Mouse (Mus musculus) hindbrain, postnatal 0 days (tissue): ENCODE measurements at regions not wholly inside any gene's neighbourhood (a gene's known extent, or its start where the extent isn't known, plus 50 kb on each side); places are given as distances from the start of the nearest gene placed in this dataset.
A peak's percentile ranks its signal among the peaks of the same experiment; 100 is the strongest.

Experiments
- ATAC-seq: fragments of 200-750 bp; cut with Nextera tagmentation; 2 replicates; pipeline ENCODE4 v1.8.0; 2017; ENCODE audit warnings: mild to moderate bottlenecking, moderate TSS enrichment, moderate library complexity
- DNase-seq: peaks from one replicate; pipeline ENCODE4 v3.0.0-alpha.2; 2015; ENCODE audit warnings: low spot score
- H3K27ac ChIP-seq: fragments of 300-500 bp; sonication (generic); 2 replicates; pipeline ENCODE4 v1.5.1; 2014; ENCODE audit warnings: mild to moderate bottlenecking
- H3K27me3 ChIP-seq: fragments of 300-500 bp; sonication (generic); 2 replicates; pipeline ENCODE4 v1.6.1; 2014; ENCODE audit warnings: low read length, mixed read lengths; ENCODE audit not compliant: insufficient read depth
- H3K36me3 ChIP-seq: fragments of 300-500 bp; sonication (generic); 2 replicates; pipeline ENCODE4 v1.6.1; 2014; ENCODE audit warnings: low read length, mixed read lengths; ENCODE audit not compliant: insufficient read depth
- H3K4me1 ChIP-seq: fragments of 300-500 bp; sonication (generic); 2 replicates; pipeline ENCODE4 v1.6.1; 2014; ENCODE audit warnings: antibody characterized with exemption, low read length, mixed read lengths; ENCODE audit not compliant: insufficient read depth
- H3K4me2 ChIP-seq: fragments of 300-500 bp; sonication (generic); 2 replicates; pipeline ENCODE4 v1.6.1; 2014; ENCODE audit warnings: low read depth, mild to moderate bottlenecking, low read length, moderate library complexity, mixed read lengths
- H3K4me3 ChIP-seq: fragments of 300-500 bp; sonication (generic); 2 replicates; pipeline ENCODE4 v1.5.1; 2014; ENCODE audit warnings: low read length
- H3K9ac ChIP-seq: fragments of 300-500 bp; sonication (generic); replicated peaks from 2 replicates; pipeline ENCODE4 v1.6.1; 2014; ENCODE audit warnings: mild to moderate bottlenecking, low read length, moderate library complexity, mixed read lengths
- H3K9me3 ChIP-seq: fragments of 300-500 bp; sonication (generic); 2 replicates; pipeline ENCODE4 v1.6.1; 2016; ENCODE audit warnings: low read length, mixed read lengths
- CTCF ChIP-seq: IDR thresholded peaks from 2 replicates; pipeline ENCODE4 v1.5.1; 2016; ENCODE audit warnings: antibody characterized with exemption, control low read depth, low read depth
- WGBS: fragments of 180-500 bp; shearing (Covaris S2); extraction: QIAGEN DNeasy Blood & Tissue Kit; methylation state at CpG from one replicate; pipeline ENCODE4 v1.1.7; 2014; 5-methylcytosine and 5-hydroxymethylcytosine counted together

- H3K27me3 ChIP-seq: no peaks in the 10 kb centered on the region
- no peak overlapping the region for H3K4me3 ChIP-seq
- H3K27ac ChIP-seq: no peak overlapping the region
- no peaks in the 10 kb centered on the region for H3K36me3 ChIP-seq
- ATAC-seq (no peak), DNase-seq (no peak)
- WGBS: 69% methylated on average over 4 of the region's 4 CpGs
- H3K4me2 ChIP-seq: no peak overlapping the region
- no peaks in the 10 kb centered on the region for H3K9me3 ChIP-seq
- no peak overlapping the region for H3K9ac ChIP-seq
- no peak for TF ChIP-seq CTCF
- H3K4me1 ChIP-seq: no peaks in the 10 kb centered on the region
Observed at GRCm38 (mm10) chr9:47095656-47096055, 97.1 kb downstream of the Gm4791 start.

GRCm38 (mm10) chr9:47103316-47103715 lies 104.8 kb downstream of the Gm4791 start:
- ATAC-seq (no peak), DNase-seq (no peak)
- no peaks in the 10 kb centered on the region for H3K9me3 ChIP-seq
- no peak overlapping the region for H3K9ac ChIP-seq
- TF ChIP-seq CTCF: no peak
- H3K4me1 ChIP-seq: peaks cover 14% of the 10 kb centered on the region; the same call in 1 of the 2 replicates
- 60% methylated on average over 3 of the region's 3 CpGs for WGBS
- no peak overlapping the region for H3K4me2 ChIP-seq
- no peaks in the 10 kb centered on the region for H3K36me3 ChIP-seq
- H3K27me3 ChIP-seq: peaks cover 4% of the 10 kb centered on the region; the same call in 1 of the 2 replicates
- H3K4me3 ChIP-seq: no peak overlapping the region
- H3K27ac ChIP-seq: no peak overlapping the region

GRCm38 (mm10) chr9:47103966-47104365 lies 105.4 kb downstream of the Gm4791 start:
- TF ChIP-seq CTCF: no peak
- DNase-seq: peak; percentile 84

GRCm38 (mm10) chr9:47108096-47108495 lies 109.6 kb downstream of the Gm4791 start:
- no peak for TF ChIP-seq CTCF
- H3K4me3 ChIP-seq: no peak overlapping the region
- H3K4me2 ChIP-seq: no peak overlapping the region
- no peak overlapping the region for H3K27ac ChIP-seq
- no peak overlapping the region for H3K9ac ChIP-seq
- WGBS: 31% methylated on average over 5 of the region's 5 CpGs
- H3K9me3 ChIP-seq: no peaks in the 10 kb centered on the region
- H3K27me3 ChIP-seq: no peaks in the 10 kb centered on the region
- H3K36me3 ChIP-seq: no peaks in the 10 kb centered on the region
- ATAC-seq (no peak), DNase-seq (peak; percentile 38)
- peaks cover 18% of the 10 kb centered on the region; the same call in 1 of the 2 replicates for H3K4me1 ChIP-seq

More at GRCm38 (mm10) chr9:47103966-47104365, 105.4 kb downstream of the Gm4791 start:
- Histone ChIP-seq H3K4me2 (no peak overlapping the region), H3K36me3 (no peaks in the 10 kb centered on the region), H3K4me3 (no peak overlapping the region), H3K27me3 (peaks cover 4% of the 10 kb centered on the region; the same call in 1 of the 2 replicates), H3K9me3 (no peaks in the 10 kb centered on the region), H3K27ac (no peak overlapping the region), H3K4me1 (peaks cover 18% of the 10 kb centered on the region; the same call in 1 of the 2 replicates), H3K9ac (no peak overlapping the region)
- ATAC-seq: peak; percentile 51; the same call in 1 of the 2 replicates
- WGBS: 34% methylated on average over 5 of the region's 5 CpGs

GRCm38 (mm10) chr9:47119253-47119652 lies 120.7 kb downstream of the Gm4791 start:
- Histone ChIP-seq H3K4me3 (no peak overlapping the region), H3K4me1 (no peaks in the 10 kb centered on the region), H3K4me2 (no peak overlapping the region), H3K9ac (no peak overlapping the region), H3K36me3 (no peaks in the 10 kb centered on the region), H3K9me3 (no peaks in the 10 kb centered on the region), H3K27ac (no peak overlapping the region), H3K27me3 (no peaks in the 10 kb centered on the region)
- WGBS: 78% methylated on average over 8 of the region's 8 CpGs
- ATAC-seq: no peak
- no peak for DNase-seq
- TF ChIP-seq CTCF: no peak

- 46% methylated on average over 2 of the region's 2 CpGs for WGBS
- no peaks in the 10 kb centered on the region for H3K4me1 ChIP-seq
- H3K9me3 ChIP-seq: no peaks in the 10 kb centered on the region
- no peak overlapping the region for H3K4me3 ChIP-seq
- DNase-seq (peak; percentile 85), ATAC-seq (peak; percentile 81)
- H3K27me3 ChIP-seq: no peaks in the 10 kb centered on the region
- H3K4me2 ChIP-seq: no peak overlapping the region
- no peak for TF ChIP-seq CTCF
- no peak overlapping the region for H3K27ac ChIP-seq
- no peaks in the 10 kb centered on the region for H3K36me3 ChIP-seq
- H3K9ac ChIP-seq: no peak overlapping the region
Observed at GRCm38 (mm10) chr9:47123113-47123512, 124.6 kb downstream of the Gm4791 start.

- no peak for TF ChIP-seq CTCF
Observed at GRCm38 (mm10) chr9:47125517-47125916, 127.0 kb downstream of the Gm4791 start.

More at GRCm38 (mm10) chr9:47125517-47125916, 127.0 kb downstream of the Gm4791 start:
- Histone ChIP-seq H3K9ac (no peak overlapping the region), H3K27ac (no peak overlapping the region), H3K27me3 (no peaks in the 10 kb centered on the region), H3K36me3 (no peaks in the 10 kb centered on the region), H3K9me3 (no peaks in the 10 kb centered on the region), H3K4me3 (no peak overlapping the region), H3K4me1 (no peaks in the 10 kb centered on the region), H3K4me2 (no peak overlapping the region)
- WGBS: 69% methylated on average over 3 of the region's 3 CpGs
- no peak for DNase-seq
- no peak for ATAC-seq
